Mouse (Mus musculus) cerebellum, adult 2 months (tissue): ENCODE results near the gene Ccdc183. TPM values are rescaled to one million over a fixed set of nuclear protein-coding genes. Genes with fewer than 3 reads are reported as not detected.

ENCODE experiments used
- DNase-seq, 2 experiments: peaks; one replicate each; pipeline ENCODE4 v3.0.0; 2021
- H3K27ac ChIP-seq: fragments of 200-500 bp; 2 replicates; pipeline ENCODE4 v1.5.1; 2012; ENCODE audit warnings: low read length, control low read depth, inconsistent platforms; ENCODE audit not compliant: insufficient read depth
- H3K27me3 ChIP-seq: fragments of 200-500 bp; 2 replicates; pipeline ENCODE4 v1.6.1; 2012; ENCODE audit warnings: inconsistent platforms, mild to moderate bottlenecking, low read length, moderate library complexity; ENCODE audit not compliant: control insufficient read depth, insufficient read depth
- H3K4me1 ChIP-seq: fragments of 200-500 bp; 2 replicates; pipeline ENCODE4 v1.6.1; 2011; ENCODE audit warnings: low read length; ENCODE audit not compliant: control insufficient read depth, insufficient read depth
- H3K4me3 ChIP-seq: fragments of 200-500 bp; replicated peaks from 2 replicates; pipeline ENCODE3; 2011; ENCODE audit warnings: mild to moderate bottlenecking, low read depth, low read length, control low read depth; ENCODE audit not compliant: insufficient read depth
- CTCF ChIP-seq: fragments of 200-500 bp; IDR thresholded peaks from 2 replicates; pipeline ENCODE4 v1.5.1; 2011; ENCODE audit warnings: low read depth, mild to moderate bottlenecking, control low read depth, low read length, moderate library complexity, borderline replicate concordance; ENCODE audit not compliant: insufficient read depth
- POLR2A ChIP-seq: fragments of 200-500 bp; IDR thresholded peaks from 2 replicates; pipeline ENCODE4 v1.6.1; 2011; ENCODE audit warnings: low read length, control low read depth, borderline replicate concordance; ENCODE audit not compliant: insufficient read depth
- WGBS: fragments of 180-500 bp; shearing (Covaris S2); methylation state at CpG from one replicate; pipeline ENCODE4 v1.1.7; 2018; 5-methylcytosine and 5-hydroxymethylcytosine counted together
- polyA plus RNA-seq: library from polyadenylated mRNA; depleted of rRNA; stranded (reverse); fragments of >200 nt; gene quantifications from 2 replicates; pipeline ENCODE4 v1.2.3, GENCODE M21; 2012

Gene Ccdc183
- polyA plus RNA-seq, 1 experiment = not detected

GRCm38 (mm10) chr2:25579737-25580460, 37.6 kb downstream of the Ccdc183 start:
- Histone ChIP-seq H3K27me3 (no peaks in the 10 kb centered on the region), H3K4me1 (peaks cover 70% of the 10 kb centered on the region), H3K4me3 (peak overlapping the region; percentile 70), H3K27ac (peak overlapping the region; percentile 96)
- WGBS = 5% methylated on average over 27 of the region's 27 CpGs
- TF ChIP-seq CTCF (peak; percentile 79), POLR2A (no peak)
- DNase-seq = peak; percentile 84 to 86

GRCm38 (mm10) chr2:25578796-25579736, 38.4 kb downstream of the Ccdc183 start:
- peak; percentile 68 to 81 for DNase-seq
- TF ChIP-seq CTCF = no peak
- no peak for TF ChIP-seq POLR2A
- Histone ChIP-seq H3K4me1 (peaks cover 63% of the 10 kb centered on the region), H3K4me3 (peak overlapping the region; percentile 70), H3K27me3 (no peaks in the 10 kb centered on the region), H3K27ac (peak overlapping the region; percentile 96)
- 10% methylated on average over 77 of the region's 77 CpGs for WGBS

- 12% methylated on average over 75 of the region's 75 CpGs for WGBS
- H3K27me3 ChIP-seq = no peaks in the 10 kb centered on the region
- TF ChIP-seq POLR2A (no peak), CTCF (no peak)
- peaks cover 60% of the 10 kb centered on the region for H3K4me1 ChIP-seq
- peak; percentile 54 to 78 for DNase-seq
- peak overlapping the region; percentile 96 for H3K27ac ChIP-seq
- H3K4me3 ChIP-seq = peak overlapping the region; percentile 70
Measured at GRCm38 (mm10) chr2:25577951-25578795, 39.3 kb downstream of the Ccdc183 start.

- peak; percentile 56 to 68 for DNase-seq
- Histone ChIP-seq H3K27me3 (no peaks in the 10 kb centered on the region), H3K4me3 (peak overlapping the region; percentile 32), H3K4me1 (peaks cover 52% of the 10 kb centered on the region), H3K27ac (peak overlapping the region; percentile 96)
- 19% methylated on average over 92 of the region's 92 CpGs for WGBS
- TF ChIP-seq POLR2A = no peak
- TF ChIP-seq CTCF = no peak
Measured at GRCm38 (mm10) chr2:25576965-25577891, 40.2 kb downstream of the Ccdc183 start.

- TF ChIP-seq CTCF (no peak), POLR2A (no peak)
- 32% methylated on average over 16 of the region's 16 CpGs for WGBS
- peak; percentile 55 to 57 for DNase-seq
- Histone ChIP-seq H3K27me3 (no peaks in the 10 kb centered on the region), H3K4me3 (peak overlapping the region; percentile 8), H3K27ac (peak overlapping the region; percentile 96), H3K4me1 (peaks cover 51% of the 10 kb centered on the region)
Measured at GRCm38 (mm10) chr2:25576028-25576850, 41.2 kb downstream of the Ccdc183 start.

- Histone ChIP-seq H3K27me3 (no peaks in the 10 kb centered on the region), H3K4me1 (peaks cover 49% of the 10 kb centered on the region), H3K4me3 (peak overlapping the region; percentile 90), H3K27ac (peak overlapping the region; percentile 54)
- TF ChIP-seq CTCF (no peak), POLR2A (no peak)
- 3% methylated on average over 21 of the region's 21 CpGs for WGBS
- DNase-seq = peak; percentile 69 to 77
Measured at GRCm38 (mm10) chr2:25575432-25576027, 41.9 kb downstream of the Ccdc183 start.
